Mouse (Mus musculus): ENCODE measurements around the gene Gm19345.

DNA sequence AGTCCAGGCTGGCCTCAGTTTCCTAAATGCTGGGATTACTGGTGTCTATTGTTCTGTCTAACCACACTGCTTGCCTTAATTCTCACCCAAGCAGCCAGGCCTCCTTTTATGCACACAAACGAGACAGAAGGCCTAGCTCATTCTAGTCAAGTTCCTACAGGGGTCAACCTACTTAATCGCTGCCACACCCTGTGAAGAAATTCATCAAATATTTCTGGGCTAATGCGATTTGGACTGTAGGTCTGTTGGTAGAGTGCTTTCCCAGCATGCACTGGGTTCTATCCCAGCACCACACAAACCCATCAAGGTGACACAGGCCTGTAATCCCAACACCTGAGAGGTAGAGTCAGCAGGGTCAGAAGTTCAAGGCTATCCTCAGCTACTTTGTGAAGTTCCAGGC, 22.1 kb upstream of the Gm19345 start:
- no peak for TF ChIP-seq CTCF (IDR thresholded peaks at IDR 0.05; ENCODE audit: low read depth, low read length)
- no peak for TF ChIP-seq POLR2A (IDR thresholded peaks at IDR 0.05; ENCODE audit: extremely low read depth, insufficient read depth, low read length)

Data from liver, adult 2 months (tissue).